Mouse (Mus musculus): ENCODE measurements around the gene Mta1. TPM values are rescaled to one million over a fixed set of nuclear protein-coding genes. Genes with fewer than 3 reads are reported as not detected.

Gene Mta1
- polyA plus RNA-seq, 1 experiment = 101 TPM

GRCm38 (mm10) chr12:113131601-113132000 is 33.5 kb downstream of the Mta1 start:
- Histone ChIP-seq H3K79me2 (ENCODE audit: control insufficient read depth, insufficient read depth) (no peaks in the 10 kb centered on the region), H3K4me2 (ENCODE audit: low read depth) (no peak overlapping the region), H3K36me3 (ENCODE audit: control insufficient read depth, insufficient read depth) (peaks cover 19% of the 10 kb centered on the region), H3K27me3 (ENCODE audit: control insufficient read depth, insufficient read depth, insufficient read length) (no peaks in the 10 kb centered on the region), H3ac (ENCODE audit: control insufficient read depth, insufficient read length) (no peak overlapping the region), H3K4me3 (no peak overlapping the region)
- TF ChIP-seq POLR2A (IDR thresholded peaks at IDR 0.05; ENCODE audit: insufficient read length, low read depth) (peak; percentile 7), POLR2AphosphoS2 (IDR thresholded peaks at IDR 0.05; ENCODE audit: insufficient read length, low read depth) (peak; percentile 21), E2F4 (IDR thresholded peaks at IDR 0.05; ENCODE audit: insufficient read depth) (no peak), CEBPB (IDR thresholded peaks at IDR 0.05; ENCODE audit: insufficient read depth, poor library complexity, severe bottlenecking) (no peak)

DNA sequence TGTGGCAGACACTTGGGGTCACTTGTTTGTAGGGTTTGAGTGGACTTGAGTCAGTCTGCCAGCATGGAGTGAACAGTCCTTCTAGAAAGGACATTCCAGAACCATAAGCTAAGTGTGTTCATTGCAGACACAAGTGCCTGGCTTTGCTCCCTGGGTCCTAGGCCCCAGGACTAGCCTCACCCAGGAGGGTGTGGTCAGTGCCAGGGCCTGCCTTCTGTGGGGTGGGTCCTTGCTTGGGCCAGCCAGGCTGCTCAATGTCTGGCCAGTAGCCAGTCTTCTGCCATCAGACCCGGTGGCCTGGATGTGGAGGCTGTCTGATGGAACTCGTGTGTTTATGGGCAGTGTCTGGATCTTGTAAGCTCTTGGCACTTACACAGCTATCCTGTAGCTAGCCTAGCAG is 34.5 kb downstream of the Mta1 start:
- H3ac ChIP-seq (ENCODE audit: control insufficient read depth, insufficient read length) = no peak overlapping the region
- H3K36me3 ChIP-seq (ENCODE audit: control insufficient read depth, insufficient read depth) = peaks cover 19% of the 10 kb centered on the region
- no peaks in the 10 kb centered on the region for H3K79me2 ChIP-seq (ENCODE audit: control insufficient read depth, insufficient read depth)
- no peak overlapping the region for H3K4me2 ChIP-seq (ENCODE audit: low read depth)
- no peaks in the 10 kb centered on the region for H3K27me3 ChIP-seq (ENCODE audit: control insufficient read depth, insufficient read depth, insufficient read length)
- no peak for TF ChIP-seq TCF12 (IDR thresholded peaks at IDR 0.05; ENCODE audit: insufficient read depth, poor library complexity, severe bottlenecking)
- peak in 1 of 3 experiments; percentile 5 for TF ChIP-seq MYOG (IDR thresholded peaks at IDR 0.05; ENCODE audit: control insufficient read depth in 1 of 3, insufficient read depth in 1 of 3, insufficient read length in 2 of 3, low read depth in 2 of 3)
- H3K4me3 ChIP-seq = no peak overlapping the region

GRCm38 (mm10) chr12:113133260-113133659 is 35.2 kb downstream of the Mta1 start:
- Histone ChIP-seq H3K79me2 (ENCODE audit: control insufficient read depth, insufficient read depth) (no peaks in the 10 kb centered on the region), H3ac (ENCODE audit: control insufficient read depth, insufficient read length) (no peak overlapping the region), H3K4me2 (ENCODE audit: low read depth) (no peak overlapping the region), H3K27me3 (ENCODE audit: control insufficient read depth, insufficient read depth, insufficient read length) (no peaks in the 10 kb centered on the region), H3K36me3 (ENCODE audit: control insufficient read depth, insufficient read depth) (peaks cover 14% of the 10 kb centered on the region), H3K4me3 (no peak overlapping the region)
- TF ChIP-seq POLR2AphosphoS2 (IDR thresholded peaks at IDR 0.05; ENCODE audit: insufficient read length, low read depth) (no peak), TCF3 (IDR thresholded peaks at IDR 0.05; ENCODE audit: insufficient read length, low read depth) (no peak)

DNA sequence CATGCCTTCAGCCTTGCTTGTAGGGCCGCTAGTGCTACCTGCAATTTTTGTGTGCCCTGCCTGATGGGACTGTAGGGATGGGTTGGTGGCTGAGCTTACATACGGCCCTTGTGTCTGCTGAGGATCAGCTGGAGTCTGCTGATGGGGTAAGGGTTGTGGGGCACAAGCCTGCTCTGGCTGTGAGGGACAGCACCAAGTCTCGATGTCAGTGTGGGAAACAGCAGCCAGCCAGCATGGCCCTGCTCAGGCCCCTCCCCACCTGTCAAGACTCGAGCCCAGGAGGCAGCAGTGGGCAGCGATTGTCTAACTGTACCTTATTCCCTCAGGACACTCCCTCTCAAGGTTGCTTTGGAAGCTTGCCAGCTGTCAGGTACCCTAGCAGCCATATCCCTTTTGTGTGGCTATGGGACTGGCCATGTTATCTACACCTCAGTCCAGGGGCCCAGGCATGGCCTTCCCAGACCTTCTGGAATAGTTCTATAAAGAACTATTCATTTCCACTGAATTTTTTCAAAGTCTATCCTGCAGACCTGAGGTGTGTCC is 35.9 kb downstream of the Mta1 start:
- Histone ChIP-seq H3K4me3 (no peak overlapping the region), H3ac (ENCODE audit: control insufficient read depth, insufficient read length) (no peak overlapping the region), H3K27me3 (ENCODE audit: control insufficient read depth, insufficient read depth, insufficient read length) (no peaks in the 10 kb centered on the region), H3K36me3 (ENCODE audit: control insufficient read depth, insufficient read depth) (peaks cover 12% of the 10 kb centered on the region), H3K79me2 (ENCODE audit: control insufficient read depth, insufficient read depth) (no peaks in the 10 kb centered on the region), H3K4me2 (ENCODE audit: low read depth) (no peak overlapping the region)
- TF ChIP-seq USF1 (IDR thresholded peaks at IDR 0.05; ENCODE audit: low read depth) (no peak), POLR2A (IDR thresholded peaks at IDR 0.05; ENCODE audit: insufficient read length, low read depth) (no peak), MYOG (IDR thresholded peaks at IDR 0.05; ENCODE audit: control insufficient read depth in 1 of 3, insufficient read depth in 1 of 3, insufficient read length in 2 of 3, low read depth in 2 of 3) (no peak), REST (IDR thresholded peaks at IDR 0.05; ENCODE audit: insufficient read depth, insufficient read length) (no peak), MAX (IDR thresholded peaks at IDR 0.05; ENCODE audit: low read depth) (no peak), TCF3 (IDR thresholded peaks at IDR 0.05; ENCODE audit: insufficient read length, low read depth) (no peak), TCF12 (IDR thresholded peaks at IDR 0.05; ENCODE audit: insufficient read depth, poor library complexity, severe bottlenecking) (no peak), MYOD1 (IDR thresholded peaks at IDR 0.05; ENCODE audit: control insufficient read depth in 1 of 3, insufficient read length in 2 of 3, low read depth in 2 of 3) (no peak)

- peaks cover 12% of the 10 kb centered on the region for H3K36me3 ChIP-seq (ENCODE audit: control insufficient read depth, insufficient read depth)
- no peaks in the 10 kb centered on the region for H3K27me3 ChIP-seq (ENCODE audit: control insufficient read depth, insufficient read depth, insufficient read length)
- no peak for TF ChIP-seq CEBPB (IDR thresholded peaks at IDR 0.05; ENCODE audit: insufficient read depth, poor library complexity, severe bottlenecking)
- no peak for TF ChIP-seq MAX (IDR thresholded peaks at IDR 0.05; ENCODE audit: low read depth)
- TF ChIP-seq E2F4 (IDR thresholded peaks at IDR 0.05; ENCODE audit: insufficient read depth) = no peak
- no peak for TF ChIP-seq POLR2AphosphoS2 (IDR thresholded peaks at IDR 0.05; ENCODE audit: insufficient read length, low read depth)
- no peak for TF ChIP-seq MYOD1 (IDR thresholded peaks at IDR 0.05; ENCODE audit: control insufficient read depth in 1 of 3, insufficient read length in 2 of 3, low read depth in 2 of 3)
- TF ChIP-seq POLR2A (IDR thresholded peaks at IDR 0.05; ENCODE audit: insufficient read length, low read depth) = no peak
- TF ChIP-seq TCF3 (IDR thresholded peaks at IDR 0.05; ENCODE audit: insufficient read length, low read depth) = no peak
- no peak for TF ChIP-seq SRF (IDR thresholded peaks at IDR 0.05; ENCODE audit: control insufficient read depth, insufficient read length, low read depth)
- no peak for TF ChIP-seq MYOG (IDR thresholded peaks at IDR 0.05; ENCODE audit: control insufficient read depth in 1 of 3, insufficient read depth in 1 of 3, insufficient read length in 2 of 3, low read depth in 2 of 3)
- TF ChIP-seq REST (IDR thresholded peaks at IDR 0.05; ENCODE audit: insufficient read depth, insufficient read length) = no peak
- no peak for TF ChIP-seq TCF12 (IDR thresholded peaks at IDR 0.05; ENCODE audit: insufficient read depth, poor library complexity, severe bottlenecking)
- TF ChIP-seq USF1 (IDR thresholded peaks at IDR 0.05; ENCODE audit: low read depth) = no peak
- H3K79me2 ChIP-seq (ENCODE audit: control insufficient read depth, insufficient read depth) = no peaks in the 10 kb centered on the region
- no peak overlapping the region for H3K4me2 ChIP-seq (ENCODE audit: low read depth)
- H3ac ChIP-seq (ENCODE audit: control insufficient read depth, insufficient read length) = no peak overlapping the region
- no peak overlapping the region for H3K4me3 ChIP-seq
Observed at GRCm38 (mm10) chr12:113134502-113134901, 36.4 kb downstream of the Mta1 start.
